Mouse (Mus musculus) forebrain, embryonic 16.5 days (tissue): ENCODE data around the gene Il4i1. TPM values are rescaled to one million over a fixed set of nuclear protein-coding genes. Genes with fewer than 3 reads are reported as not detected.

Experiments used
- ATAC-seq: fragments of 200-750 bp; cut with Nextera tagmentation; 2 replicates; pipeline ENCODE4 v1.8.0; 2017; ENCODE audit warnings: mild to moderate bottlenecking, moderate library complexity
- H3K27ac ChIP-seq: fragments of 300-500 bp; sonication (generic); 2 replicates; pipeline ENCODE4 v1.5.1; 2014; ENCODE audit warnings: low read length, control low read depth
- H3K27me3 ChIP-seq: fragments of 300-500 bp; sonication (generic); replicated peaks from 2 replicates; pipeline ENCODE4 v1.6.1; 2014; ENCODE audit warnings: low read length; ENCODE audit not compliant: control insufficient read depth, insufficient read depth
- H3K36me3 ChIP-seq: fragments of 300-500 bp; sonication (generic); 2 replicates; pipeline ENCODE4 v1.6.1; 2014; ENCODE audit not compliant: control insufficient read depth, insufficient read depth
- H3K4me1 ChIP-seq: fragments of 300-500 bp; sonication (generic); replicated peaks from 2 replicates; pipeline ENCODE4 v1.6.1; 2014; ENCODE audit warnings: low read length; ENCODE audit not compliant: control insufficient read depth, insufficient read depth
- H3K4me2 ChIP-seq: fragments of 300-500 bp; sonication (generic); 2 replicates; pipeline ENCODE4 v1.6.1; 2014; ENCODE audit warnings: mild to moderate bottlenecking, low read length, control low read depth
- H3K4me3 ChIP-seq: fragments of 300-500 bp; sonication (generic); replicated peaks from 2 replicates; pipeline ENCODE4 v1.5.1; 2014; ENCODE audit warnings: mild to moderate bottlenecking, low read length, control low read depth
- H3K9ac ChIP-seq: fragments of 300-500 bp; sonication (generic); replicated peaks from 2 replicates; pipeline ENCODE4 v1.6.1; 2014; ENCODE audit warnings: low read depth, low read length, control low read depth
- H3K9me3 ChIP-seq: fragments of 300-500 bp; sonication (generic); 2 replicates; pipeline ENCODE4 v1.6.1; 2016; ENCODE audit warnings: low read length; ENCODE audit not compliant: control insufficient read depth
- WGBS: fragments of 180-500 bp; shearing (Covaris S2); extraction: QIAGEN DNeasy Blood & Tissue Kit; methylation state at CpG from one replicate; pipeline ENCODE4 v1.1.7; 2014; 5-methylcytosine and 5-hydroxymethylcytosine counted together
- polyA plus RNA-seq: library from polyadenylated mRNA; unstranded; fragments of >200 nt; fragmentation: Nextera tagmentation; extraction: Ambion mirVana; gene quantifications from 2 replicates; pipeline ENCODE4 v1.2.1, GENCODE M21; 2015

Gene Il4i1
- polyA plus RNA-seq, 1 experiment from 2014 or later = 0.44 TPM

- Histone ChIP-seq H3K4me2 (no peak overlapping the region), H3K9ac (no peak overlapping the region), H3K9me3 (no peaks in the 10 kb centered on the region), H3K27ac (no peak overlapping the region), H3K36me3 (peaks cover 17% of the 10 kb centered on the region), H3K4me1 (peaks cover 11% of the 10 kb centered on the region), H3K27me3 (peaks cover 10% of the 10 kb centered on the region), H3K4me3 (no peak overlapping the region)
- no peak for ATAC-seq
- WGBS = 56% methylated on average over 14 of the region's 14 CpGs
These were observed 24.2 kb downstream of the Il4i1 start for GRCm38 (mm10) chr7:44840426-44840825.

GRCm38 (mm10) chr7:44841825-44842463 is 25.8 kb downstream of the Il4i1 start:
- WGBS = 93% methylated on average over 8 of the region's 8 CpGs
- no peak for ATAC-seq
- Histone ChIP-seq H3K9ac (no peak overlapping the region), H3K27ac (no peak overlapping the region), H3K27me3 (peaks cover 10% of the 10 kb centered on the region), H3K9me3 (no peaks in the 10 kb centered on the region), H3K4me1 (peaks cover 11% of the 10 kb centered on the region), H3K36me3 (peaks cover 23% of the 10 kb centered on the region), H3K4me3 (no peak overlapping the region), H3K4me2 (no peak overlapping the region)

- Histone ChIP-seq H3K27me3 (peaks cover 8% of the 10 kb centered on the region), H3K4me2 (no peak overlapping the region), H3K9me3 (no peaks in the 10 kb centered on the region), H3K9ac (no peak overlapping the region), H3K27ac (no peak overlapping the region), H3K4me3 (no peak overlapping the region), H3K4me1 (peaks cover 12% of the 10 kb centered on the region), H3K36me3 (peaks cover 23% of the 10 kb centered on the region)
- WGBS = 92% methylated on average over 10 of the region's 10 CpGs
- no peak for ATAC-seq
These were observed 28.8 kb downstream of the Il4i1 start for GRCm38 (mm10) chr7:44845006-44845405.

DNA sequence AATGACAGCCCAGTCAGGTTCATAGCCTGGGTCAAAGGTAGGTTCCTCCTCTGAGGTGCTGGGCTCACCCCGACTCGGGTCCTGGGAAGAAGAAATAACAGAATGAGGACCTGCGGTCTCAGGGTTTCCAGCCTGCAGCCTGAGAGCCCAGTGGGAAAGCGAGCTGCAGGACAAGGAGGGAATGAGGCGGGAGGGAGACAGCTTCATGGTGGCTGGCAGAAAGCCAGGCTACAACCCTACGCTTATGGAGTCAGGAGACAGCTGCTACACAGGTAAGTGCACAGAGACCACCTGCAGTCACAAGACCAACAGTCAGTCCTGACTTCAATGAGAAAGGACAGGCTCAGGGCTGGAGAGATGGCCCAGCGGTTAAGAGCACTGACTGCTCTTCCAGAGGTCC is 30.6 kb downstream of the Il4i1 start:
- ATAC-seq = no peak
- peaks cover 20% of the 10 kb centered on the region for H3K4me1 ChIP-seq

DNA sequence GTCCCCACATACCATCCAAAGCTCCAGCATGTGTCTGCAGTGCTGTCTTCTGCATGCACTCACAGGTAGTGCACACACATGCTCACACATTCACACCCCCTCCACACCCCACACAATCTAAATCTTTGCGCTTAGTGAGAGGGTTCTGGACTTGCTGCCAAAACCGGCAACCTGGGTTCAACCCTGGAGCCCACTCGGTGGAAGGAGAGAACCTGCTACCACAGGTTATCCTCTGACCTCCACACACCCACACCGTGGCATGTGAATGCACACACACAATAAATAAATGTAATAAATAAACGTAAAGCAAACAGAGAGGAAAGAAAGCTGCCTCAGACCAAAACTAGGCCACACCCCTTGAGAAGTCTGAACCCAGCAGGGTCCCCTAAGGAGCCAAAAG is 31.6 kb downstream of the Il4i1 start:
- Histone ChIP-seq H3K27me3 (no peaks in the 10 kb centered on the region), H3K27ac (no peak overlapping the region; the same call in 1 of the 2 replicates), H3K4me2 (peak overlapping the region; percentile 74), H3K9me3 (no peaks in the 10 kb centered on the region), H3K36me3 (peaks cover 18% of the 10 kb centered on the region), H3K4me1 (peaks cover 20% of the 10 kb centered on the region), H3K4me3 (peak overlapping the region; percentile 71), H3K9ac (peak overlapping the region; percentile 53)
- ATAC-seq = no peak
- WGBS = 78% methylated on average over 5 of the region's 5 CpGs

More for the DNA sequence above, 30.6 kb downstream of the Il4i1 start:
- H3K4me3 ChIP-seq = no peak overlapping the region
- no peaks in the 10 kb centered on the region for H3K27me3 ChIP-seq
- no peak overlapping the region for H3K9ac ChIP-seq
- H3K9me3 ChIP-seq = no peaks in the 10 kb centered on the region
- no peak overlapping the region for H3K27ac ChIP-seq
- no peak overlapping the region for H3K4me2 ChIP-seq
- 89% methylated on average over 7 of the region's 7 CpGs for WGBS
- peaks cover 23% of the 10 kb centered on the region for H3K36me3 ChIP-seq

GRCm38 (mm10) chr7:44848561-44849415 is 32.6 kb downstream of the Il4i1 start, which contains the start of the genes Akt1s1 and Tbc1d17:
Gene Akt1s1 (plus strand): TSS chr7:44848991.
Gene Tbc1d17 (minus strand): TSS chr7:44849079.
- Histone ChIP-seq H3K27me3 (no peaks in the 10 kb centered on the region), H3K36me3 (peaks cover 15% of the 10 kb centered on the region), H3K4me1 (peaks cover 25% of the 10 kb centered on the region), H3K9ac (peak within 1 kb of the TSS; percentile 80), H3K4me3 (peak within 1 kb of the TSS; percentile 71), H3K27ac (peak within 1 kb of the TSS; percentile 99), H3K4me2 (peak within 1 kb of the TSS; percentile 74), H3K9me3 (no peaks in the 10 kb centered on the region)
- under 1% methylated on average over 54 of the region's 54 CpGs for WGBS
- ATAC-seq = peak; percentile 87

DNA sequence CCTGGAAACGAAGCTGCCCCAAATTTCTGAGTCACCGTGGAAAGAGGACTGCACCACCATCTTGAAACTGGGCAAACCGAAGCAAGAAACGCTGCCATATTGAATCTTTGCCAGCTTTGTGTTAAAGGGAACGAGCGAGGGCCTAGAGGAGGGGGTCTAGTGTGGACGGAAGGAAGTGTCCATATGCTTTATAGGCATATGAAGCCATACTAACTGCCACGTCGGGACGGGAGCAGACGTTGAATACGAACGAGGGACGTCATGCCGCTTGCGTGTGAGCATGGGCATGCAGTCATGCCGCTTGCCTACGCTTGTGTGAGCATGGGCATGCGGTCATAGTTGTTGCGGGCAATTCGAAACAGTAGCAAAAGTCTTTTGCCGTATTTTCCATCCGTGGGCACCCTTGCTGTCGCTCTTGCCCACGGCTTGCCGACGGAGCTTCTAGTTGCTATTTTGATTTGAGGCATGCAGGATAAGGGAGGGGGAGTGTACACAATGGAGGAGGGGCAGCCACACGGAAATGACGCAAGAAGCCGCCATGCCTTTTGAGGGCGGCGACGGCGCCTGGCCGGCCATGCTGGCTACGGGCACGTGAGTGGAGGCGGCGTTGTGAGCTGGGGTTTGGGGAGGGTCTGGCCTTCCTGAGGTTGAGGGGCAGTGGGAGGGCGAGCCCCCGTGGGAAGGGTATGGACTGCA is 33.4 kb downstream of the Il4i1 start:
- no peaks in the 10 kb centered on the region for H3K9me3 ChIP-seq
- H3K36me3 ChIP-seq = peaks cover 12% of the 10 kb centered on the region
- peak overlapping the region; percentile 80 for H3K9ac ChIP-seq
- peak overlapping the region; percentile 71 for H3K4me3 ChIP-seq
- peaks cover 33% of the 10 kb centered on the region for H3K4me1 ChIP-seq
- peak overlapping the region; percentile 99 for H3K27ac ChIP-seq
- peak overlapping the region; percentile 73 for H3K4me2 ChIP-seq
- under 1% methylated on average over 41 of the region's 41 CpGs for WGBS
- H3K27me3 ChIP-seq = no peaks in the 10 kb centered on the region
- peak; percentile 71 for ATAC-seq

DNA sequence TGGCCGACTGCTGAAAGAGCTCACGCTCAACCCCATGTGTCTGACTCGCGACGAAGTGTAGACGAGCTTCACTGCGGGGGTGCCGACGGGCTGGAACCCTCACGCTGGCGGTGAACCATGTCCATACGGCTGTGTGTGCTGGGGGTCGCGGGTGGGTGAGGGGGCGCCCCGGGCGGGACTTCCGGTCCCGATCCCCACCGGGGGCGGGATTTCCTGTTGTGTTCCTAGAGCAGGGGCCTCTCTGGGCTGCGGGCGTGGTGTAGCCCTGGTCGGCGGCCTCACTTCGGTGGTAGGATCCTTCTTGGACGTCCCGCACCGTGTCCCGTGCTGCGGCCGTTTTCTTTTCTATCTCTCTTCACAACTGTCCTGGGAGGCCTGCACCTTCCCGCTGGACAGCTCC is 34.0 kb downstream of the Il4i1 start:
- peak overlapping the region; percentile 99 for H3K27ac ChIP-seq
- WGBS = 0% methylated on average over 32 of the region's 33 CpGs
- H3K36me3 ChIP-seq = peaks cover 12% of the 10 kb centered on the region
- H3K9me3 ChIP-seq = no peaks in the 10 kb centered on the region
- peak; percentile 35 for ATAC-seq
- peaks cover 39% of the 10 kb centered on the region for H3K4me1 ChIP-seq
- peak overlapping the region; percentile 71 for H3K4me3 ChIP-seq
- H3K27me3 ChIP-seq = no peaks in the 10 kb centered on the region
- peak overlapping the region; percentile 80 for H3K9ac ChIP-seq
- H3K4me2 ChIP-seq = peak overlapping the region; percentile 73
